Comparison of ENCODE assay signal across 9 mouse cellular contexts in genomic region chr7:16875326-16875725, GRCm38 (mm10). TPM values are rescaled to one million over a fixed set of nuclear protein-coding genes. Genes with fewer than 3 reads are reported as not detected.
DNase-seq lines count a peak whose midpoint lies in the region; ATAC-seq and TF ChIP-seq lines count a peak whose summit lies in the region.
"Had no signal": no experiment of that assay in that cellular context is flagged by ENCODE, and none has a peak within 500 bp of the region (broad histone marks: within the 10 kb centered on the region; RNA-seq: fewer than 3 reads in every experiment).

No protein-coding gene starts in this region.

- peaks cover 8% of the 10 kb centered on the region for H3K4me1 ChIP-seq in cerebellum, adult 2 months (ENCODE audit: control insufficient read depth, insufficient read depth, low read length)
- H3K4me1 ChIP-seq in neural tube, embryonic 11.5 days (ENCODE audit: control insufficient read depth, insufficient read depth, low read length): peaks cover 9% of the 10 kb centered on the region
- peaks cover 26% of the 10 kb centered on the region for H3K4me1 ChIP-seq in limb, embryonic 13.5 days
- H3K4me1 ChIP-seq in stomach, embryonic 16.5 days (ENCODE audit: control insufficient read depth, insufficient read depth, low read length): peaks cover 22% of the 10 kb centered on the region; the same call in 1 of the 2 replicates

- DNase-seq in cerebellum, adult 2 months: no peak
- DNase-seq in cerebellum, adult 9-10 months: no peak
- no peak for DNase-seq in neural tube, embryonic 11.5 days (ENCODE audit: low spot score)
- no peak for DNase-seq in neural tube, embryonic 10.5 days (ENCODE audit: extremely low spot score, low spot score)
- DNase-seq in adrenal gland, adult 8-10 months: no peak
- DNase-seq in layer of hippocampus, postnatal 36 days: no peak

- peak overlapping the region; percentile 100 for H3K4me3 ChIP-seq in cerebellum, adult 2 months (replicated peaks; ENCODE audit: insufficient read depth, low read depth, low read length)
- H3K4me3 ChIP-seq in neural tube, embryonic 11.5 days (ENCODE audit: low read depth, low read length): peak overlapping the region; percentile 74
- H3K4me3 ChIP-seq in limb, embryonic 13.5 days: peak overlapping the region; percentile 94
- peak overlapping the region; percentile 55 for H3K4me3 ChIP-seq in stomach, embryonic 16.5 days (replicated peaks; ENCODE audit: low read length)

- TF ChIP-seq POLR2A in cerebellum, adult 2 months (IDR thresholded peaks at IDR 0.05; ENCODE audit: borderline replicate concordance, insufficient read depth, low read length): no peak

- under 1% methylated on average over 41 of the region's 42 CpGs for WGBS in cerebellum, adult 2 months
- WGBS in neural tube, embryonic 11.5 days: 2% methylated on average over 25 of the region's 42 CpGs
- WGBS in limb, embryonic 13.5 days: under 1% methylated on average over 41 of the region's 42 CpGs
- WGBS in stomach, embryonic 16.5 days: under 1% methylated on average over 41 of the region's 42 CpGs

- ATAC-seq in neural tube, embryonic 11.5 days (ENCODE audit: insufficient read depth, low FRiP score, low TSS enrichment): peak; percentile 28
- no peak for ATAC-seq in limb, embryonic 13.5 days (ENCODE audit: low FRiP score, low read depth)
- ATAC-seq in stomach, embryonic 16.5 days (ENCODE audit: insufficient read depth, low FRiP score): no peak; the same call in 1 of the 2 replicates

- H3K9me3 ChIP-seq in neural tube, embryonic 11.5 days (ENCODE audit: control insufficient read depth, low read length): no peaks in the 10 kb centered on the region
- H3K9me3 ChIP-seq in limb, embryonic 13.5 days: no peaks in the 10 kb centered on the region
- no peaks in the 10 kb centered on the region for H3K9me3 ChIP-seq in stomach, embryonic 16.5 days (replicated peaks; ENCODE audit: control insufficient read depth, low read length)

- peak overlapping the region; percentile 85 for H3K4me2 ChIP-seq in neural tube, embryonic 11.5 days (ENCODE audit: low read depth)
- H3K4me2 ChIP-seq in limb, embryonic 13.5 days (replicated peaks): peak overlapping the region; percentile 91
- peak overlapping the region; percentile 60 for H3K4me2 ChIP-seq in stomach, embryonic 16.5 days (ENCODE audit: low read depth, low read length)

- TF ChIP-seq CTCF in cerebellum, adult 2 months (IDR thresholded peaks at IDR 0.05; ENCODE audit: borderline replicate concordance, insufficient read depth, low read depth, low read length): no peak

- H3K9ac ChIP-seq in neural tube, embryonic 11.5 days (ENCODE audit: low read length): peak overlapping the region; percentile 78
- peak overlapping the region; percentile 93 for H3K9ac ChIP-seq in limb, embryonic 13.5 days
- H3K9ac ChIP-seq in stomach, embryonic 16.5 days (ENCODE audit: low read length): peak overlapping the region; percentile 89

- no peaks in the 10 kb centered on the region for H3K36me3 ChIP-seq in neural tube, embryonic 11.5 days (ENCODE audit: control insufficient read depth, insufficient read depth, low read length)
- H3K36me3 ChIP-seq in limb, embryonic 13.5 days: peaks cover 38% of the 10 kb centered on the region
- H3K36me3 ChIP-seq in stomach, embryonic 16.5 days (ENCODE audit: control insufficient read depth, insufficient read depth, low read length): no peaks in the 10 kb centered on the region

- peak overlapping the region; percentile 40; the same call in 1 of the 2 replicates for H3K27ac ChIP-seq in cerebellum, adult 2 months (ENCODE audit: insufficient read depth, low read length)
- peak overlapping the region; percentile 74 for H3K27ac ChIP-seq in neural tube, embryonic 11.5 days (ENCODE audit: low read depth, low read length)
- peak overlapping the region; percentile 93 for H3K27ac ChIP-seq in limb, embryonic 13.5 days
- peak overlapping the region; percentile 83 for H3K27ac ChIP-seq in stomach, embryonic 16.5 days (ENCODE audit: low read length)

- H3K27me3 ChIP-seq in cerebellum, adult 2 months (ENCODE audit: control insufficient read depth, insufficient read depth, low read length): no peaks in the 10 kb centered on the region
- no peaks in the 10 kb centered on the region for H3K27me3 ChIP-seq in neural tube, embryonic 11.5 days (ENCODE audit: control insufficient read depth, insufficient read depth, low read length)
- no peaks in the 10 kb centered on the region for H3K27me3 ChIP-seq in limb, embryonic 13.5 days
- no peaks in the 10 kb centered on the region for H3K27me3 ChIP-seq in stomach, embryonic 16.5 days (ENCODE audit: control insufficient read depth, insufficient read depth, low read length)

RNA-seq across cellular contexts. Expression of gene Dact3, which starts 0.2 kb away (rescaled TPM):
- polyA plus RNA-seq in cerebellum, adult 2 months (2012; rRNA removed): 60.8 and 68.2 TPM in 2 replicates
- polyA plus RNA-seq in neural tube, embryonic 11.5 days (2014; fragmentation: Nextera tagmentation; extraction: Ambion mirVana): 9.5 and 10.6 TPM in 2 replicates
- 5.1 and 6.1 TPM in 2 replicates for polyA plus RNA-seq in limb, embryonic 13.5 days (2015; fragmentation: Nextera tagmentation; extraction: Ambion mirVana)
- 2.3 TPM in 2 replicates for polyA plus RNA-seq in stomach, embryonic 16.5 days (2015; fragmentation: Nextera tagmentation; extraction: Ambion mirVana)
- total RNA-seq in adrenal gland, adult 8-10 months (2022): 1 to 10 TPM; 4.2 to 5.9 (median 4.6) TPM
- 100 to 1,000 TPM; 146 to 149 TPM for total RNA-seq in layer of hippocampus, postnatal 36 days (2021)

RNA-seq across cellular contexts. Expression of gene Gng8, which starts 16.3 kb away (rescaled TPM):
- 10.0 and 14.0 TPM in 2 replicates for polyA plus RNA-seq in cerebellum, adult 2 months (2012; rRNA removed)
- polyA plus RNA-seq in neural tube, embryonic 11.5 days (2014; fragmentation: Nextera tagmentation; extraction: Ambion mirVana): 7.0 and 7.2 TPM in 2 replicates
- 15.4 and 16.0 TPM in 2 replicates for polyA plus RNA-seq in limb, embryonic 13.5 days (2015; fragmentation: Nextera tagmentation; extraction: Ambion mirVana)
- 9.7 and 12.0 TPM in 2 replicates for polyA plus RNA-seq in stomach, embryonic 16.5 days (2015; fragmentation: Nextera tagmentation; extraction: Ambion mirVana)
- 1 to 10 TPM in 1 of 4 experiments, under 1 TPM in 1, not detected in 2; 1.00 to 1.0 TPM for total RNA-seq in adrenal gland, adult 8-10 months (2022)
- total RNA-seq in layer of hippocampus, postnatal 36 days (2021): 1 to 10 TPM; 2.4 to 2.7 TPM
- polyA plus RNA-seq: macrophage had no signal

RNA-seq across cellular contexts. Expression of gene Ptgir, which starts 31.0 kb away (rescaled TPM):
- polyA plus RNA-seq in cerebellum, adult 2 months (2012; rRNA removed): 0.11 TPM in 2 replicates
- polyA plus RNA-seq in neural tube, embryonic 11.5 days (2014; fragmentation: Nextera tagmentation; extraction: Ambion mirVana): 0.41 and 0.76 TPM in 2 replicates
- 2.0 TPM in 2 replicates for polyA plus RNA-seq in limb, embryonic 13.5 days (2015; fragmentation: Nextera tagmentation; extraction: Ambion mirVana)
- 3.0 and 3.2 TPM in 2 replicates for polyA plus RNA-seq in stomach, embryonic 16.5 days (2015; fragmentation: Nextera tagmentation; extraction: Ambion mirVana)
- 1 to 10 TPM; 2.4 to 3.3 (median 2.6) TPM for total RNA-seq in adrenal gland, adult 8-10 months (2022)
- not detected for total RNA-seq in layer of hippocampus, postnatal 36 days (2021)

RNA-seq across cellular contexts. Expression of gene Prkd2, which starts 32.6 kb away (rescaled TPM):
- 6.5 and 7.5 TPM in 2 replicates for polyA plus RNA-seq in cerebellum, adult 2 months (2012; rRNA removed)
- 10.9 and 11.2 TPM in 2 replicates for polyA plus RNA-seq in neural tube, embryonic 11.5 days (2014; fragmentation: Nextera tagmentation; extraction: Ambion mirVana)
- 20.8 and 20.9 TPM in 2 replicates for polyA plus RNA-seq in limb, embryonic 13.5 days (2015; fragmentation: Nextera tagmentation; extraction: Ambion mirVana)
- polyA plus RNA-seq in stomach, embryonic 16.5 days (2015; fragmentation: Nextera tagmentation; extraction: Ambion mirVana): 11.1 and 11.8 TPM in 2 replicates
- total RNA-seq in adrenal gland, adult 8-10 months (2022): 10 to 100 TPM; 17.0 to 27.1 (median 20.9) TPM
- total RNA-seq in layer of hippocampus, postnatal 36 days (2021): 1 to 10 TPM; 5.8 to 8.2 TPM

RNA-seq across cellular contexts. Expression of gene Calm3, which starts 48.6 kb away (rescaled TPM):
- polyA plus RNA-seq in cerebellum, adult 2 months (2012; rRNA removed): 1,355 and 1,504 TPM in 2 replicates
- 257 and 263 TPM in 2 replicates for polyA plus RNA-seq in neural tube, embryonic 11.5 days (2014; fragmentation: Nextera tagmentation; extraction: Ambion mirVana)
- polyA plus RNA-seq in limb, embryonic 13.5 days (2015; fragmentation: Nextera tagmentation; extraction: Ambion mirVana): 103 and 115 TPM in 2 replicates
- 120 and 126 TPM in 2 replicates for polyA plus RNA-seq in stomach, embryonic 16.5 days (2015; fragmentation: Nextera tagmentation; extraction: Ambion mirVana)
- 100 to 1,000 TPM; 278 to 314 (median 294) TPM for total RNA-seq in adrenal gland, adult 8-10 months (2022)
- total RNA-seq in layer of hippocampus, postnatal 36 days (2021): 1,000 to 10,000 TPM; 2,055 to 2,361 TPM

Comparison
In these comparisons a context has a peak if more than half of its experiments do, and no peak if none do; other contexts are left out.
1. H3K27ac ChIP-seq: peak in every context shown above with its lines; median percentile 93 in limb, embryonic 13.5 days; 83 in stomach, embryonic 16.5 days; 74 in neural tube, embryonic 11.5 days; 40 in cerebellum, adult 2 months.